Mouse (Mus musculus): ENCODE results near the gene Rita1. TPM values are rescaled to one million over a fixed set of nuclear protein-coding genes. Genes with fewer than 3 reads are reported as not detected.
A peak's percentile ranks its signal among the peaks of the same experiment; 100 is the strongest.

Gene Rita1
- total RNA-seq, 2 experiments from 2014 or later = 27.5 to 29.5 TPM

- no peak for DNase-seq (ENCODE audit: low spot score in 2 of 2)
Measured at GRCm38 (mm10) chr5:120628624-120629023, 16.2 kb upstream of the Rita1 start.

- no peak for DNase-seq (ENCODE audit: low spot score in 2 of 2)
Measured at GRCm38 (mm10) chr5:120627515-120628300, 15.3 kb upstream of the Rita1 start.

GRCm38 (mm10) chr5:120626399-120626798 is 14.0 kb upstream of the Rita1 start:
- DNase-seq (ENCODE audit: low spot score in 2 of 2) = no peak

GRCm38 (mm10) chr5:120624427-120624826 is 12.0 kb upstream of the Rita1 start:
- no peak for DNase-seq (ENCODE audit: low spot score in 2 of 2)

- no peak for DNase-seq (ENCODE audit: low spot score in 2 of 2)
Measured at GRCm38 (mm10) chr5:120622198-120622851, 9.9 kb upstream of the Rita1 start.

GRCm38 (mm10) chr5:120621846-120622197 is 9.4 kb upstream of the Rita1 start:
- DNase-seq (ENCODE audit: low spot score in 2 of 2) = peak in 1 of 2 experiments; percentile 64

GRCm38 (mm10) chr5:120621078-120621765 is 8.8 kb upstream of the Rita1 start:
- DNase-seq (ENCODE audit: low spot score in 2 of 2) = peak in 1 of 2 experiments; percentile 33

GRCm38 (mm10) chr5:120620375-120621077 is 8.1 kb upstream of the Rita1 start:
- peak; percentile 84 to 93 for DNase-seq (ENCODE audit: low spot score in 2 of 2)

- DNase-seq (ENCODE audit: low spot score in 2 of 2) = peak in 1 of 2 experiments; percentile 76
Measured at GRCm38 (mm10) chr5:120619201-120619600, 6.8 kb upstream of the Rita1 start.

- no peak for DNase-seq (ENCODE audit: low spot score in 2 of 2)
Measured at GRCm38 (mm10) chr5:120618778-120619177, 6.4 kb upstream of the Rita1 start.

GRCm38 (mm10) chr5:120615903-120616302 is 3.5 kb upstream of the Rita1 start:
- DNase-seq (ENCODE audit: low spot score in 2 of 2) = no peak

GRCm38 (mm10) chr5:120612822-120613604 is 624 bp upstream of the Rita1 start:
- peak; percentile 100 for DNase-seq (ENCODE audit: low spot score in 2 of 2)

- no peak for DNase-seq (ENCODE audit: low spot score in 2 of 2)
Measured at GRCm38 (mm10) chr5:120611416-120611815, 973 bp downstream of the Rita1 start.

GRCm38 (mm10) chr5:120610906-120611305 is 1.5 kb downstream of the Rita1 start:
- no peak for DNase-seq (ENCODE audit: low spot score in 2 of 2)

- DNase-seq (ENCODE audit: low spot score in 2 of 2) = no peak
Measured at GRCm38 (mm10) chr5:120609246-120609775, 3.1 kb downstream of the Rita1 start.

GRCm38 (mm10) chr5:120607335-120607734 is 5.1 kb downstream of the Rita1 start:
- no peak for DNase-seq (ENCODE audit: low spot score in 2 of 2)

GRCm38 (mm10) chr5:120606590-120607200 is 5.7 kb downstream of the Rita1 start:
- DNase-seq (ENCODE audit: low spot score in 2 of 2) = no peak

GRCm38 (mm10) chr5:120605688-120606087 is 6.7 kb downstream of the Rita1 start:
- DNase-seq (ENCODE audit: low spot score in 2 of 2) = peak; percentile 84 to 95

- no peak for DNase-seq (ENCODE audit: low spot score in 2 of 2)
Measured at GRCm38 (mm10) chr5:120605241-120605661, 7.1 kb downstream of the Rita1 start.

- peak in 1 of 2 experiments; percentile 87 for DNase-seq (ENCODE audit: low spot score in 2 of 2)
Measured at GRCm38 (mm10) chr5:120604839-120605238, 7.5 kb downstream of the Rita1 start.
